Mouse (Mus musculus): ENCODE data around the gene Rnf5.

Gene Rnf5

DNA sequence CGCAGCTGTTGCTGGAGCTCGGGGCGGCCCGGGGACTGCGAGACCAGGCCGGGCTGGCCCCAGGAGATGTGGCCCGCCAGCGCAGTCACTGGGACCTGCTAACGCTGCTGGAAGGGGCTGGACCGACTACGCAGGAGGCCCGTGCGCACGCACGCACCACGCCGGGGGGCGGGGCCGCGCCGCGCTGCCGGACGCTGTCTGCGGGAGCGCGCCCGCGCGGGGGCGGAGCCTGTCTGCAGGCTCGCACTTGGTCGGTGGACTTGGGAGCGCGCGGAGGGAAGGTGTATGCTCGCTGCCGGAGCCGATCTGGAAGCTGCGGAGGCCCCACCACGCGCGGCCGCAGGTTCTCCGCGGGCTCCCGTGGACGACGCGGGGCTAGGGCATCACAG is 16.1 kb downstream of the Rnf5 start:
- peak; percentile 20; the same call in 1 of the 2 replicates for TF ChIP-seq GATA4 (IDR thresholded peaks at IDR 0.05; ENCODE audit: insufficient replicate concordance, low read length)

DNA sequence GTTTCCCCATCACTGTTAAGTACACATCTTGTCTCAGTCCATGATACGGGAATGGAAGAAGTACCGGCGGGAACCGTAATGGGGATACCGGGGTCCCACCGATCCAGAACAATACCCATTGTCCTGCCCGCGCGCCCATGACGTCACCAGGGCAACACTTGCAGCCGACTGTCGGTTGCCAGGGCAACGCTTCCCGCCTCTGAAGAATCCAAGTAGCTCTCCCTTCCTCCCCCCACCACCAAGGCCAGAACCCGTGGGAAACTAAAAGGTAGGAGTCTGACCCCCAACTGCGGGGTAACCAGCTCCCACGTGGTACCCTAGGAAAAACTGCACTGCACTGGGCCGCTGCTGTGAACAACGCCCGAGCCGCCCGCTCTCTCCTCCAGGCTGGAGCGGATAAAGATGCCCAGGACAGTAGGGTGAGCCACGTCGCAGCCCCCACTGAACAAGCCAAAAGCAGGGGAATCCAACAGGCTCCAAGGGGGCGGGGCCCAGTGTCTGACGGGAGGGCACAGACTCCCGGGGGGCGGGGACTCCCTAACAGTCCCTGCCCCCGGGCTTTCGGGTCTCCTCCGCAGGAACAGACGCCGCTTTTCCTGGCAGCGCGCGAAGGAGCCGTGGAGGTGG is 16.6 kb downstream of the Rnf5 start:
- TF ChIP-seq GATA4 (IDR thresholded peaks at IDR 0.05; ENCODE audit: insufficient replicate concordance, low read length), result no peak

DNA sequence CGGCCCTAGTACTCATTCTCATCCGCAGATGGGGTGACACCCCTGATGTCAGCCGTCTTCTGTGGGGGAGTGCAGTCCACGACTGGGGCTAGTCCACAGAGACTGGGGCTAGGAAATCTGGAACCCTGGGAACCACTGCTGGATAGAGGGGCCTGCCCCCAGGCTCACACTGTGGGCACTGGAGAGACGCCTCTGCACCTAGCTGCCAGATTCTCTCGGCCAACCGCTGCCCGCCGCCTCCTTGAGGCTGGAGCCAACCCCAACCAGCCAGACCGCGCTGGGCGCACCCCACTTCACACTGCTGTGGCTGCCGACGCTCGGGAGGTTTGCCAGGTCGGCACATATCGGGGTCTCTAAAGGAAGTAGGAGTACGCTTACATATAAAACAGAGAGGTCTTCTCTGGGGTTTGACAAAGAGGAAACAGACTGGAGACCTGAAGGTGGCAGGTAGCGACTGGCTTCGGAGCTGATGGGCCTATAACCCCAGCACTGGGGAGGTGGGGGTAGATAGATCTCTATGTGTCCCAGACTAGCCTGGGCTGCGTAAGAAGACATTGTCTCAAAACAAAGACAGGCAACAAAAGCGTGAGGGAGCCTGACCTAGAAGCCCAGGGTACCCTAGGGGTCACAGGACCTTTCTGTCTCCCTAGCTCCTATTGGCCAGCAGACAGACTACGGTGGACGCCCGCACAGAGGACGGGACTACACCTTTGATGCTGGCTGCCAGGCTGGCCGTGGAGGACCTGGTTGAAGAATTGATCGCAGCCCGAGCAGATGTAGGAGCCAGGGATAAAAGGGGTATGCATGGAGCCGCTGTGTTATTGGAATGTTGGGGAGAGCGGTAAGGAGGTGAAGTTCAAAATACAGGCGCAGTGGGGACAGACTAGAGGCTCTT is 17.4 kb downstream of the Rnf5 start:
- TF ChIP-seq GATA4 (IDR thresholded peaks at IDR 0.05; ENCODE audit: insufficient replicate concordance, low read length), result no peak

DNA sequence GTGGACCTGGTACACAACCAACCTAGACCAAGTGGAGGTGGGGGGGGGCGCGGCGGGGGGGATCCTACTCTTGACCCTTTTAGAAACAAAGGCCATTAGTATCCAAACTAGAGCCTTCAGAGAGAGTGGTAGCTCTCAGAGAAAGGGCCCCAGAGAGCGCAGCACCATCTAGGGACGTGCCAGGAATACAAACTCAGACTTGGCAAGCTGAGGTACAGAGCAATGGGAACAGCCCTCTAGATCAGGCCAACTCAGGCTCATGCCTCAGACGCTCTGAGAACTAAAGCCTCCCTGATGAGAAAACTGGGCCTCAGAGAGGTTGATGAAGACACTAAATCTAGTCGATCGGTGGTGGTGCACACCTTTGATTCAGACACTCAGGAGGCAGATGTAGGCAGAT is 18.4 kb downstream of the Rnf5 start:
- no peak for TF ChIP-seq GATA4 (IDR thresholded peaks at IDR 0.05; ENCODE audit: insufficient replicate concordance, low read length)

DNA sequence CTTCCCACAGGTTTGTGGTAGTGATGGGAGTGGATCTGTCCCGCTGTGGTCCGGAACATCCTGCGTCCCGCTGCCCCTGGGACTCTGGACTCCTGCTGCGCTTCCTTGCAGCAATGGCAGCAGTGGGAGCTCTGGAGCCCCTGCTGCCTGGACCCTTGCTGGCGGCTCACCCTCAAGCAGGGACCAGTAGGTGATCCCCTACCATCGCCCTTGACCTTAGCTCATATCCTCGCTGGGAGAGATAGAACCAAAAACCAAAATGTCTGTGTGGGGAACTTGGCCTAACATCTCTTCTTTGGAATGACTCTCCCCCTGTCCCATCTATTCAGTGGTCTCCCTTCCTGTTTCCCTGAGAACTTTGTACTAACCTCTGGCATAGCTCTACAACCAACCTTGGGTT is 19.7 kb downstream of the Rnf5 start:
- TF ChIP-seq GATA4 (IDR thresholded peaks at IDR 0.05; ENCODE audit: insufficient replicate concordance, low read length), result no peak

DNA sequence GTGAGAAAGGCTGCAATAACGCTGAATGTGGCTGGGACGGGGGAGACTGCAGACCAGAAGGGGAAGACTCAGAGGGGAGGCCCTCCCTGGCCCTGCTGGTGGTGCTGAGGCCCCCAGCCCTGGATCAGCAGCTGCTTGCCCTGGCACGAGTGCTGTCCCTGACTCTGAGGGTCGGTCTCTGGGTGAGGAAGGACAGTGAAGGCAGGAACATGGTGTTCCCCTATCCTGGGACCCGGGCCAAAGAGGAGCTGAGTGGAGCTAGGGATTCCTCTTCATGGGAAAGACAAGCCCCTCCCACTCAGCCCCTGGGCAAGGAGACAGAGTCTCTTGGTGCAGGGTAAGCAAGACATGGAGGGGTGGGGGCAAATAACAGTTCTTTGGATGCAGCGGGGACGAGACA is 20.1 kb downstream of the Rnf5 start:
- no peak for TF ChIP-seq GATA4 (IDR thresholded peaks at IDR 0.05; ENCODE audit: insufficient replicate concordance, low read length)

DNA sequence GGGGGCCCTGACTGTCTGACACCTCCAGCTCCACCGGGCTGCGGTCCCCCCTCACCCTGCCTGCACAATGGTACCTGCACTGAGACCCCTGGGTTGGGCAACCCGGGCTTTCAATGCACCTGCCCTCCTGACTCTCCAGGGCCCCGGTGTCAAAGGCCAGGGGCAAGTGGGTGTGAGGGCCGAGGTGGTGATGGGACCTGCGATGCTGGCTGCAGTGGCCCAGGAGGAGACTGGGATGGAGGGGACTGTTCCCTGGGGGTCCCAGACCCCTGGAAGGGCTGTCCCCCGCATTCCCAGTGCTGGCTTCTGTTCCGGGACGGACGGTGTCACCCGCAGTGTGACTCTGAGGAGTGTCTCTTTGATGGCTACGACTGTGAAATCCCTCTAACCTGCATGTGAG is 21.0 kb downstream of the Rnf5 start:
- no peak for TF ChIP-seq GATA4 (IDR thresholded peaks at IDR 0.05; ENCODE audit: insufficient replicate concordance, low read length)

DNA sequence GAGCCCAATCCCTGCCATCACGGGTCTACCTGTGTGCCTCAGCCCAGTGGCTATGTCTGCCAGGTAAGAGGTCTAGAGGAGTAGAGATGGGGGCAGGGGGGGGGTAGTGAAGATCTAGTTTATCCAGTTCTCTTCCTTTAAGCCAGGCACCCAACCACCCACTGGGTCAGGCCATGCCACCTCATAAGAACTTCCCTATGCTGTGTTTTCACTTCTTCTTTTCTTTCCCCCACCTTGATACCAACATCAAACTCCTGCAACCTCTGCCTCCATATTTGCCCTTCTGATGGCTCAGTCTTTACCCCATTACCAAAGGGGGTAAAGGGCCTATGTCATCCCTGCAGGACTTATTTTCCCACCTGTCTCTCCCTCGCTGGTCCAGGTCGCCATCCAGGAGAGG is 25.4 kb downstream of the Rnf5 start:
- no peak for TF ChIP-seq GATA4 (IDR thresholded peaks at IDR 0.05; ENCODE audit: insufficient replicate concordance, low read length)

DNA sequence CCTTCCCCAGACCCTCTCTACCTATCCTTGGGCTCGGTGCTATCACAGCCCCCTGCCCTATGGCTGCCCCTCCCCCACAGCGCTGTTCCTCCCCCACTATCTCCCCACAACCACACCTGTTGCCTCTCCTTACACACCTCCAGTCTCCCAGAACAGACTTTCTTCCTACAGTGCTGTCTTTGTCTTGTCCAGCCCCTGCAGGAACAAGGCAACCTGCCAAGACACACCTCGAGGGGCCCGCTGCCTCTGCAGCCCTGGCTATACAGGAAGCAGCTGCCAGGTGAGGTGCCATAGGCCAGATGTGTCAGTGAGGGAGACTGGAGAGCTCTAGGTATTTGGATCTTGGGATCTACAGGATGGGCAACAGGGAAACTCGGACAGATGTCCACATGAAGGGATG is 26.9 kb downstream of the Rnf5 start:
- no peak for TF ChIP-seq GATA4 (IDR thresholded peaks at IDR 0.05; ENCODE audit: insufficient replicate concordance, low read length)

DNA sequence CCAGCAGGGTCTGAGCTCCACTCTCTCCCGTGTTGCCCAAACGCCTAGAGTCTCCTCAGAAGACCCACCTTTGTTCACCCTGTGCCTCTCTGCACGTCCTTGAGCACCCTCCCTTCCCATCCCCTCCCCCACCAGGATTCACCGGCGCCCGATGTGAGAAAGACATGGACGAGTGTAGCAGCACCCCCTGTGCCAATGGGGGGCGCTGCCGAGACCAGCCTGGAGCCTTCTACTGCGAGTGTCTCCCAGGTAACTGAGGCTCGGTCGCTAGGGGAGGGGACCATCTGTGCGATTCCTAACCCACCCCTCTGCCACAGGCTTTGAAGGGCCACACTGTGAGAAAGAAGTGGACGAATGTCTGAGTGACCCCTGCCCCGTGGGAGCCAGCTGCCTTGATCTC is 31.1 kb downstream of the Rnf5 start:
- TF ChIP-seq GATA4 (IDR thresholded peaks at IDR 0.05; ENCODE audit: insufficient replicate concordance, low read length), result no peak

DNA sequence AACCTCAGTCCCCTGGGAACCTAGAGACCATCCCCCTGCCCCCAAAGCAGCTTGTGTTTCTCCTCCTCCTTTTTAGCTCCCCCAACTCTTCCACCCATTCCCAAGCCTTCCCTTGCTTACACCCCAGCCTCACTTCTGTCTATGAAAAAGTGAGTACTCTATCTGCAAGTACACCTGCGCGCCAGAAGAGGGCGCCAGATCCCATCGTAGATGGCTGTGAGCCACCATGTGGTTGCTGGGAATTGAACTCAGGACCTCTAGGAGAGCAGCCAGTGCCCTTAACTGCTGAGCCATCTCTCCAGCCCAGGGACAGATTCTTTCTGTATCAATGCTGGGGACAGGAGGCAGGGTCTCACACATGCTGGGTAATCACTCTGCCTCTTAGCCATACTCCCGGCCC is 31.6 kb downstream of the Rnf5 start:
- no peak for TF ChIP-seq GATA4 (IDR thresholded peaks at IDR 0.05; ENCODE audit: insufficient replicate concordance, low read length)

DNA sequence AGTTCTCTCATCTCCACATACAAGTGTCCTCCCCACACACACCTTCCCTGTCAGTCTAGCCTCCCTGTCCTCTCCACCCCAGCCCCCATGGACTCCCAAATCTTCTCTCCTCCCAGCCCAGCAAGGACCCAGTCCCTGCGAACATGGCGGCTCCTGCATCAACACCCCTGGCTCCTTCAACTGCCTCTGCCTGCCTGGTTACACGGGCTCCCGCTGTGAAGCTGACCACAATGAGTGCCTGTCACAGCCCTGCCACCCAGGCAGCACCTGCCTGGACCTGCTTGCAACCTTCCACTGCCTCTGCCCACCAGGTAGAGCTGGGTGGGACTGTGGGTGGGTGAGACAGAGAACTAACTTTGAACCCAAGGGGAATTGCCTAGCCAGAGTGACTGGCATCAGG is 33.6 kb downstream of the Rnf5 start:
- TF ChIP-seq GATA4 (IDR thresholded peaks at IDR 0.05; ENCODE audit: insufficient replicate concordance, low read length), result no peak

DNA sequence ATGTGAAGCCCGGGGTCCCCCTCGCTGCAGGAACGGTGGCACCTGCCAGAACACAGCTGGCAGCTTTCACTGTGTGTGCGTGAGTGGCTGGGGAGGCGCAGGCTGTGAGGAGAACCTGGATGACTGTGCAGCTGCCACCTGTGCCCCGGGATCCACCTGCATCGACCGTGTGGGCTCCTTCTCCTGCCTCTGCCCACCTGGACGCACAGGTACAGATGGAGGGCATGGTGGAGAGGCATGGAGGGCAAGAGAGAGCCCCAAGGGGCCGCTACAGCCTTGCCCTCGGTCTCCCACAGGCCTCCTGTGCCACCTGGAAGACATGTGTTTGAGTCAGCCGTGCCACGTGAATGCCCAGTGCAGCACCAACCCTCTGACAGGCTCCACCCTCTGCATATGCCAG is 35.1 kb downstream of the Rnf5 start:
- TF ChIP-seq GATA4 (IDR thresholded peaks at IDR 0.05; ENCODE audit: insufficient replicate concordance, low read length), result no peak

DNA sequence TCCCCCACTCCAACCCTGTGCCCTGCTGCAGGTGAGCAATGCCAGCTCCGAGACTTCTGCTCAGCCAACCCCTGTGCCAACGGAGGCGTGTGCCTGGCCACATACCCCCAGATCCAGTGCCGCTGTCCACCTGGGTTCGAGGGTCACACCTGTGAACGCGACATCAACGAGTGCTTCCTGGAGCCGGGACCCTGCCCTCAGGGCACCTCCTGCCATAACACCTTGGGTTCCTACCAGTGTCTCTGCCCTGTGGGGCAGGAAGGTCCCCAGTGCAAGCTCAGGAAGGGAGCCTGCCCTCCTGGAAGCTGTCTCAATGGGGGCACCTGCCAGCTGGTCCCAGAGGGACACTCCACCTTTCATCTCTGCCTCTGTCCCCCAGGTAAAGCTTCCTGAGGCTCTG is 36.2 kb downstream of the Rnf5 start:
- no peak for TF ChIP-seq GATA4 (IDR thresholded peaks at IDR 0.05; ENCODE audit: insufficient replicate concordance, low read length)

DNA sequence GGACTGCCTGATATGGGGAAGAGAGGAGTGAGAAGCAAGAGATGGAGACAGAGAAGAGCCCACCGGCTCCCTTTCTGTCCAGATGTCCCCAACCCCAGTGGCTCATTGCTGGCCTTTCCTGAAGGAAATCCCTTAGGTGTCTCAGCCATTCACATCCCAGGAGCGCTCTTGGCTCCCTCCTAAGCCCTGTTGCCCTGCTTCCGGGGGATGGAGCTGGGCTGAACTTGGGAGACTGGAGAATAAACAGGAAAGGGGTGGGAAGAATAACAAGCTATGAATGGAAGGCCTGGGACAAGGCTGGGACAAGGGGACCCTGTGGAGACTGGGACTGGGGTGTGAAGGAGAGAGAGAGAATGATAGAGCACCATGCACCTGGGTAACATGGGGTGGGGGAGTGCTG is 38.7 kb downstream of the Rnf5 start:
- TF ChIP-seq GATA4 (IDR thresholded peaks at IDR 0.05; ENCODE audit: insufficient replicate concordance, low read length), result no peak

DNA sequence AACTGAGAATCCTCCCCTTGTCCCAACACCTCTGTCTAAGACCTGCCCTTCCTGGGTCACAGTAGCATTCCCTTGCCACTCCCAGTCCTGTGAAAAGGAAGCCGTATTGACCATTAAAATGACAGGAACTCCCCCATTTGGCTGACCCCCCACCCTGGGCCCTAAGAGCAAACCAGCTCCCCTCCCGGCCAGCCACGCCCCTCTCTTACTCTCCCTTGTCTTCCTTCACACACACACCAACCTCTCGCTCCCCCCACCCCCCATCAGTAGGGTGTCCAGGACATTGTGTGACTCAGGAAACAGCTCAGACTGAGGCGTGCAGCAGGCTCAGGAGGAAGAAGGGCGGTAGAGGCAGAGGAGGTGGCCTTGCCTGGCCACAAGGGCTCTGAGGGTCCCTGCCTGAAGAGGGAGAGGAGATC is 39.5 kb downstream of the Rnf5 start, which contains the start of gene Notch4:
Gene Notch4 (plus strand): TSS at position 266 of the 419 bp plus-strand sequence.
- no peak for TF ChIP-seq GATA4 (IDR thresholded peaks at IDR 0.05; ENCODE audit: insufficient replicate concordance, low read length)
